Mouse (Mus musculus) liver, embryonic 15.5 days (tissue): Measurements from ENCODE around the gene Gm20605. TPM values are rescaled to one million over a fixed set of nuclear protein-coding genes. Genes with fewer than 3 reads are reported as not detected.

Experiments
- ATAC-seq: fragments of 200-750 bp; cut with Nextera tagmentation; 2 replicates; pipeline ENCODE4 v1.8.0; 2017; ENCODE audit warnings: moderate number of reproducible peaks, mild to moderate bottlenecking, moderate library complexity; ENCODE audit not compliant: insufficient read depth
- H3K27ac ChIP-seq: fragments of 300-500 bp; sonication (generic); replicated peaks from 2 replicates; pipeline ENCODE4 v1.5.1; 2015; ENCODE audit warnings: mild to moderate bottlenecking, inconsistent platforms
- H3K27me3 ChIP-seq: fragments of 300-500 bp; sonication (generic); 2 replicates; pipeline ENCODE4 v1.6.1; 2015; ENCODE audit warnings: mild to moderate bottlenecking, inconsistent platforms
- H3K36me3 ChIP-seq: fragments of 300-500 bp; sonication (generic); replicated peaks from 2 replicates; pipeline ENCODE4 v1.6.1; 2015; ENCODE audit warnings: moderate library complexity, mild to moderate bottlenecking, inconsistent platforms
- H3K4me1 ChIP-seq: fragments of 300-500 bp; sonication (generic); replicated peaks from 2 replicates; pipeline ENCODE4 v1.6.1; 2015; ENCODE audit warnings: inconsistent platforms
- H3K4me2 ChIP-seq: fragments of 300-500 bp; sonication (generic); 2 replicates; pipeline ENCODE4 v1.6.1; 2015; ENCODE audit warnings: moderate library complexity, mild to moderate bottlenecking, inconsistent platforms
- H3K4me3 ChIP-seq: fragments of 300-500 bp; sonication (generic); replicated peaks from 2 replicates; pipeline ENCODE4 v1.5.1; 2015; ENCODE audit warnings: mild to moderate bottlenecking, inconsistent platforms
- H3K9ac ChIP-seq: fragments of 300-500 bp; sonication (generic); 2 replicates; pipeline ENCODE4 v1.6.1; 2015; ENCODE audit warnings: moderate library complexity, mild to moderate bottlenecking, inconsistent platforms
- H3K9me3 ChIP-seq: fragments of 300-500 bp; sonication (generic); replicated peaks from 2 replicates; pipeline ENCODE4 v1.6.1; 2016; ENCODE audit warnings: inconsistent platforms
- WGBS: fragments of 180-500 bp; shearing (Covaris S2); methylation state at CpG from one replicate; pipeline ENCODE4 v1.1.7; 2015; ENCODE audit warnings: mixed read lengths; ENCODE audit not compliant: insufficient replicate concordance; 5-methylcytosine and 5-hydroxymethylcytosine counted together
- polyA plus RNA-seq: library from polyadenylated mRNA; unstranded; fragments of >200 nt; fragmentation: Nextera tagmentation; extraction: Ambion mirVana; gene quantifications from 2 replicates; pipeline ENCODE4 v1.2.1, GENCODE M21; 2015

Gene Gm20605
- polyA plus RNA-seq, 1 experiment from 2014 or later, result 6.0 TPM

GRCm38 (mm10) chr5:137652474-137652873 is 23.5 kb downstream of the Gm20605 start:
- Histone ChIP-seq H3K4me2 (no peak overlapping the region), H3K4me1 (peaks cover 41% of the 10 kb centered on the region), H3K27me3 (no peaks in the 10 kb centered on the region), H3K4me3 (no peak overlapping the region), H3K9ac (no peak overlapping the region), H3K9me3 (no peaks in the 10 kb centered on the region), H3K27ac (no peak overlapping the region), H3K36me3 (peaks cover 73% of the 10 kb centered on the region)
- ATAC-seq, result no peak
- WGBS, result 46% methylated on average over 3 of the region's 3 CpGs

- Histone ChIP-seq H3K4me3 (no peak overlapping the region), H3K9me3 (no peaks in the 10 kb centered on the region), H3K9ac (no peak overlapping the region), H3K4me2 (no peak overlapping the region), H3K27me3 (no peaks in the 10 kb centered on the region), H3K36me3 (peaks cover 82% of the 10 kb centered on the region), H3K27ac (no peak overlapping the region), H3K4me1 (peaks cover 32% of the 10 kb centered on the region)
- 87% methylated on average over 10 of the region's 10 CpGs for WGBS
- ATAC-seq, result no peak
These were observed 24.4 kb downstream of the Gm20605 start for GRCm38 (mm10) chr5:137653366-137653765.

GRCm38 (mm10) chr5:137654746-137655145 is 25.8 kb downstream of the Gm20605 start:
- WGBS, result 72% methylated on average over 7 of the region's 7 CpGs
- Histone ChIP-seq H3K4me1 (peaks cover 20% of the 10 kb centered on the region), H3K36me3 (peaks cover 96% of the 10 kb centered on the region), H3K9me3 (no peaks in the 10 kb centered on the region), H3K27me3 (no peaks in the 10 kb centered on the region), H3K27ac (no peak overlapping the region), H3K4me2 (no peak overlapping the region), H3K4me3 (no peak overlapping the region), H3K9ac (no peak overlapping the region)
- no peak for ATAC-seq

- ATAC-seq, result no peak
- 50% methylated on average over 6 of the region's 6 CpGs for WGBS
- Histone ChIP-seq H3K36me3 (peaks cover 99% of the 10 kb centered on the region), H3K4me3 (no peak overlapping the region), H3K27me3 (no peaks in the 10 kb centered on the region), H3K4me1 (no peaks in the 10 kb centered on the region), H3K4me2 (no peak overlapping the region), H3K9me3 (no peaks in the 10 kb centered on the region), H3K9ac (no peak overlapping the region), H3K27ac (peak overlapping the region; percentile 8)
These were observed 28.0 kb downstream of the Gm20605 start for GRCm38 (mm10) chr5:137656977-137657376.

GRCm38 (mm10) chr5:137660064-137660688 is 31.2 kb downstream of the Gm20605 start:
- H3K4me2 ChIP-seq, result no peak overlapping the region
- no peak overlapping the region for H3K27ac ChIP-seq
- ATAC-seq, result no peak
- no peaks in the 10 kb centered on the region for H3K27me3 ChIP-seq
- no peak overlapping the region for H3K4me3 ChIP-seq
- no peaks in the 10 kb centered on the region for H3K9me3 ChIP-seq
- no peak overlapping the region for H3K9ac ChIP-seq
- H3K4me1 ChIP-seq, result no peaks in the 10 kb centered on the region
- H3K36me3 ChIP-seq, result peaks cover 99% of the 10 kb centered on the region
- 86% methylated on average over 6 of the region's 6 CpGs for WGBS

GRCm38 (mm10) chr5:137663057-137663456 is 34.1 kb downstream of the Gm20605 start:
- H3K9me3 ChIP-seq, result no peaks in the 10 kb centered on the region
- no peak overlapping the region for H3K9ac ChIP-seq
- H3K36me3 ChIP-seq, result peaks cover 100% of the 10 kb centered on the region
- ATAC-seq, result no peak
- H3K4me1 ChIP-seq, result no peaks in the 10 kb centered on the region
- H3K4me3 ChIP-seq, result no peak overlapping the region
- no peaks in the 10 kb centered on the region for H3K27me3 ChIP-seq
- no peak overlapping the region for H3K27ac ChIP-seq
- no peak overlapping the region for H3K4me2 ChIP-seq
- WGBS, result 85% methylated on average over 9 of the region's 9 CpGs

GRCm38 (mm10) chr5:137668971-137669370 is 40.0 kb downstream of the Gm20605 start:
- Histone ChIP-seq H3K27ac (no peak overlapping the region), H3K36me3 (peaks cover 65% of the 10 kb centered on the region), H3K4me1 (peaks cover 44% of the 10 kb centered on the region), H3K4me3 (no peak overlapping the region), H3K9me3 (no peaks in the 10 kb centered on the region), H3K9ac (no peak overlapping the region), H3K27me3 (no peaks in the 10 kb centered on the region), H3K4me2 (no peak overlapping the region)
- WGBS, result 84% methylated on average over 10 of the region's 10 CpGs
- no peak for ATAC-seq

- Histone ChIP-seq H3K27ac (peak overlapping the region; percentile 88; the same call in 1 of the 2 replicates), H3K27me3 (no peaks in the 10 kb centered on the region), H3K9me3 (no peaks in the 10 kb centered on the region), H3K36me3 (peaks cover 62% of the 10 kb centered on the region), H3K4me2 (no peak overlapping the region), H3K4me1 (peaks cover 56% of the 10 kb centered on the region), H3K9ac (no peak overlapping the region), H3K4me3 (no peak overlapping the region)
- WGBS, result 87% methylated on average over 1 of the region's 1 CpGs
- ATAC-seq, result no peak
These were observed 41.3 kb downstream of the Gm20605 start for GRCm38 (mm10) chr5:137670240-137670639.

GRCm38 (mm10) chr5:137671443-137672240 is 42.7 kb downstream of the Gm20605 start:
- Histone ChIP-seq H3K27me3 (no peaks in the 10 kb centered on the region), H3K4me3 (no peak overlapping the region), H3K36me3 (peaks cover 56% of the 10 kb centered on the region), H3K9ac (0 out of 2 replicates have a peak overlapping the region, but pooled peaks have one; percentile 37), H3K9me3 (no peaks in the 10 kb centered on the region), H3K4me1 (peaks cover 65% of the 10 kb centered on the region), H3K27ac (peak overlapping the region; percentile 88), H3K4me2 (peak overlapping the region; percentile 23)
- 21% methylated on average over 9 of the region's 9 CpGs for WGBS
- ATAC-seq, result peak; percentile 52; the same call in 1 of the 2 replicates

GRCm38 (mm10) chr5:137672361-137672760 is 43.4 kb downstream of the Gm20605 start:
- no peak for ATAC-seq

GRCm38 (mm10) chr5:137673015-137673414 is 44.0 kb downstream of the Gm20605 start:
- ATAC-seq, result peak; percentile 77
- Histone ChIP-seq H3K9ac (peak overlapping the region; percentile 45), H3K4me1 (peaks cover 68% of the 10 kb centered on the region), H3K27me3 (no peaks in the 10 kb centered on the region), H3K4me3 (peak overlapping the region; percentile 12; the same call in 1 of the 2 replicates), H3K4me2 (peak overlapping the region; percentile 58), H3K36me3 (peaks cover 56% of the 10 kb centered on the region), H3K9me3 (no peaks in the 10 kb centered on the region), H3K27ac (peak overlapping the region; percentile 88)
- 23% methylated on average over 6 of the region's 6 CpGs for WGBS

More at GRCm38 (mm10) chr5:137672361-137672760, 43.4 kb downstream of the Gm20605 start:
- Histone ChIP-seq H3K27ac (peak overlapping the region; percentile 88), H3K4me2 (peak overlapping the region; percentile 58), H3K4me3 (no peak overlapping the region), H3K36me3 (peaks cover 56% of the 10 kb centered on the region), H3K9me3 (no peaks in the 10 kb centered on the region), H3K9ac (no peak overlapping the region), H3K27me3 (no peaks in the 10 kb centered on the region), H3K4me1 (peaks cover 65% of the 10 kb centered on the region)
- WGBS, result 73% methylated on average over 5 of the region's 5 CpGs
